Mouse (Mus musculus) testis, adult 2 months (tissue): Measurements from ENCODE around the gene Trmt10a.

ENCODE experiments used
- CTCF ChIP-seq: fragments of 200-500 bp; IDR thresholded peaks from 2 replicates; pipeline ENCODE4 v1.5.1; 2012; ENCODE audit warnings: low read depth, mild to moderate bottlenecking, inconsistent platforms, low read length, moderate library complexity; ENCODE audit not compliant: control insufficient read depth, insufficient read depth, insufficient replicate concordance
- POLR2A ChIP-seq: fragments of 200-500 bp; IDR thresholded peaks from 2 replicates; pipeline ENCODE4 v1.6.1; 2012; ENCODE audit warnings: low read depth, mild to moderate bottlenecking, inconsistent platforms, low read length, moderate library complexity; ENCODE audit not compliant: control insufficient read depth

DNA sequence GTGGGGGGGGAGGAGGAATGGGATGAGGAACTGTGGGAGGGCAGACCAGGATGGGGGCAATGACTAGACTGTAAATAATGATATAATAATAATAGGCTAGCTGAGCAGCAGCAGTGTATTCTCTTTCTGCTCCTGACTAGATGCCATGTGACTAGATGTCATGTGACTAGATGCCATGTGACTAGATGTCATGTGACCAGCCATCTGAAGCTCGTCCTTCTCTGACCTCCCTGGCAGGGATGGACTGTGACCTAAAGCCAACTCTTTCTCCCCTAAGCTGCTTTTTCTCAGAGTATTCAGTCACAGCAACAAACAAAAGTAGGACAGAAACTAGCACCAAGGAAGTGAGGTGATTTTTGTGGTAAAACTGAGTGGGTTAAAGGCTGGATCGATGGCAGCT, 38.8 kb downstream of the Trmt10a start:
- no peak for TF ChIP-seq POLR2A
- TF ChIP-seq CTCF: no peak
